Mouse (Mus musculus): ENCODE results near the gene Casr. TPM values are rescaled to one million over a fixed set of nuclear protein-coding genes. Genes with fewer than 3 reads are reported as not detected.

The Casr gene
- 0.05 and 0.06 TPM in 2 replicates for polyA plus RNA-seq (2012; rRNA removed)

- Histone ChIP-seq H3K27me3 (ENCODE audit: control insufficient read depth, insufficient read depth, low read length) (peaks cover 8% of the 10 kb centered on the region; the same call in 1 of the 2 replicates), H3K36me3 (ENCODE audit: control insufficient read depth, insufficient read depth, low read length) (no peaks in the 10 kb centered on the region), H3K4me3 (ENCODE audit: low read depth, low read length) (no peak within 1 kb of the TSS), H3K27ac (ENCODE audit: insufficient read depth, low read depth, low read length) (no peak within 1 kb of the TSS), H3K4me1 (ENCODE audit: control insufficient read depth, insufficient read depth, insufficient read length, low read length) (no peaks in the 10 kb centered on the region)
- 5% methylated on average over 36 of the region's 36 CpGs for WGBS
- TF ChIP-seq POLR2A (IDR thresholded peaks at IDR 0.05; ENCODE audit: low read depth, low read length) (no peak), CTCF (IDR thresholded peaks at IDR 0.05; ENCODE audit: extremely low read depth, insufficient read length, insufficient replicate concordance, low read depth, low read length) (no peak)
Measured at GRCm38 (mm10) chr16:36561386-36562338, at the start of gene Casr. Gene Casr, minus strand, starts transcription at chr16:36562141.

- no peak overlapping the region for H3K27ac ChIP-seq (ENCODE audit: insufficient read depth, low read depth, low read length)
- H3K27me3 ChIP-seq (ENCODE audit: control insufficient read depth, insufficient read depth, low read length): no peaks in the 10 kb centered on the region
- WGBS: 65% methylated on average over 3 of the region's 3 CpGs
- H3K36me3 ChIP-seq (ENCODE audit: control insufficient read depth, insufficient read depth, low read length): no peaks in the 10 kb centered on the region
- TF ChIP-seq POLR2A (IDR thresholded peaks at IDR 0.05; ENCODE audit: low read depth, low read length) (no peak), CTCF (IDR thresholded peaks at IDR 0.05; ENCODE audit: extremely low read depth, insufficient read length, insufficient replicate concordance, low read depth, low read length) (no peak)
- H3K4me3 ChIP-seq (ENCODE audit: low read depth, low read length): no peak overlapping the region
- H3K4me1 ChIP-seq (ENCODE audit: control insufficient read depth, insufficient read depth, insufficient read length, low read length): peaks cover 6% of the 10 kb centered on the region; the same call in 1 of the 2 replicates
Measured at GRCm38 (mm10) chr16:36602632-36603031, 40.7 kb upstream of the Casr start.

GRCm38 (mm10) chr16:36598265-36598664 lies 36.3 kb upstream of the Casr start:
- no peak overlapping the region for H3K27ac ChIP-seq (ENCODE audit: insufficient read depth, low read depth, low read length)
- TF ChIP-seq CTCF (IDR thresholded peaks at IDR 0.05; ENCODE audit: extremely low read depth, insufficient read length, insufficient replicate concordance, low read depth, low read length): no peak
- no peak for TF ChIP-seq POLR2A (IDR thresholded peaks at IDR 0.05; ENCODE audit: low read depth, low read length)
- no peak overlapping the region for H3K4me3 ChIP-seq (ENCODE audit: low read depth, low read length)
- 11% methylated on average over 4 of the region's 4 CpGs for WGBS
- no peaks in the 10 kb centered on the region for H3K36me3 ChIP-seq (ENCODE audit: control insufficient read depth, insufficient read depth, low read length)
- no peaks in the 10 kb centered on the region for H3K27me3 ChIP-seq (ENCODE audit: control insufficient read depth, insufficient read depth, low read length)
- H3K4me1 ChIP-seq (ENCODE audit: control insufficient read depth, insufficient read depth, insufficient read length, low read length): peaks cover 2% of the 10 kb centered on the region; the same call in 1 of the 2 replicates

- 94% methylated on average over 10 of the region's 10 CpGs for WGBS
- TF ChIP-seq CTCF (IDR thresholded peaks at IDR 0.05; ENCODE audit: extremely low read depth, insufficient read length, insufficient replicate concordance, low read depth, low read length): no peak
- TF ChIP-seq POLR2A (IDR thresholded peaks at IDR 0.05; ENCODE audit: low read depth, low read length): no peak
- no peaks in the 10 kb centered on the region for H3K27me3 ChIP-seq (ENCODE audit: control insufficient read depth, insufficient read depth, low read length)
- H3K27ac ChIP-seq (ENCODE audit: insufficient read depth, low read depth, low read length): no peak overlapping the region
- peaks cover 2% of the 10 kb centered on the region; the same call in 1 of the 2 replicates for H3K4me1 ChIP-seq (ENCODE audit: control insufficient read depth, insufficient read depth, insufficient read length, low read length)
- H3K36me3 ChIP-seq (ENCODE audit: control insufficient read depth, insufficient read depth, low read length): no peaks in the 10 kb centered on the region
- no peak overlapping the region for H3K4me3 ChIP-seq (ENCODE audit: low read depth, low read length)
Measured at GRCm38 (mm10) chr16:36596671-36597410, 34.9 kb upstream of the Casr start.

GRCm38 (mm10) chr16:36589898-36590297 lies 28.0 kb upstream of the Casr start:
- H3K4me3 ChIP-seq (ENCODE audit: low read depth, low read length): no peak overlapping the region
- 0 out of 2 replicates have a peak, but pooled peaks cover 1% of the 10 kb centered on the region for H3K4me1 ChIP-seq (ENCODE audit: control insufficient read depth, insufficient read depth, insufficient read length, low read length)
- no peaks in the 10 kb centered on the region for H3K36me3 ChIP-seq (ENCODE audit: control insufficient read depth, insufficient read depth, low read length)
- no peak overlapping the region for H3K27ac ChIP-seq (ENCODE audit: insufficient read depth, low read depth, low read length)
- 65% methylated on average over 1 of the region's 1 CpGs for WGBS
- TF ChIP-seq POLR2A (IDR thresholded peaks at IDR 0.05; ENCODE audit: low read depth, low read length) (no peak), CTCF (IDR thresholded peaks at IDR 0.05; ENCODE audit: extremely low read depth, insufficient read length, insufficient replicate concordance, low read depth, low read length) (no peak)
- H3K27me3 ChIP-seq (ENCODE audit: control insufficient read depth, insufficient read depth, low read length): no peaks in the 10 kb centered on the region

- Histone ChIP-seq H3K27me3 (ENCODE audit: control insufficient read depth, insufficient read depth, low read length) (no peaks in the 10 kb centered on the region), H3K27ac (ENCODE audit: insufficient read depth, low read depth, low read length) (no peak overlapping the region), H3K36me3 (ENCODE audit: control insufficient read depth, insufficient read depth, low read length) (no peaks in the 10 kb centered on the region), H3K4me3 (ENCODE audit: low read depth, low read length) (no peak overlapping the region), H3K4me1 (ENCODE audit: control insufficient read depth, insufficient read depth, insufficient read length, low read length) (0 out of 2 replicates have a peak, but pooled peaks cover 1% of the 10 kb centered on the region)
- WGBS: 57% methylated on average over 4 of the region's 4 CpGs
- no peak for TF ChIP-seq CTCF (IDR thresholded peaks at IDR 0.05; ENCODE audit: extremely low read depth, insufficient read length, insufficient replicate concordance, low read depth, low read length)
- no peak for TF ChIP-seq POLR2A (IDR thresholded peaks at IDR 0.05; ENCODE audit: low read depth, low read length)
Measured at GRCm38 (mm10) chr16:36587971-36588370, 26.0 kb upstream of the Casr start.

All from small intestine, adult 2 months (tissue).